Mouse (Mus musculus) ES-CJ7 (cell line): Measurements from ENCODE around the gene Tgm4.
A peak's percentile ranks its signal among the peaks of the same experiment; 100 is the strongest.

ENCODE experiments used
- DNase-seq: peaks from one replicate; pipeline ENCODE4 v3.0.0; 2011; ENCODE audit warnings: low read depth, low spot score

The Tgm4 gene

DNA sequence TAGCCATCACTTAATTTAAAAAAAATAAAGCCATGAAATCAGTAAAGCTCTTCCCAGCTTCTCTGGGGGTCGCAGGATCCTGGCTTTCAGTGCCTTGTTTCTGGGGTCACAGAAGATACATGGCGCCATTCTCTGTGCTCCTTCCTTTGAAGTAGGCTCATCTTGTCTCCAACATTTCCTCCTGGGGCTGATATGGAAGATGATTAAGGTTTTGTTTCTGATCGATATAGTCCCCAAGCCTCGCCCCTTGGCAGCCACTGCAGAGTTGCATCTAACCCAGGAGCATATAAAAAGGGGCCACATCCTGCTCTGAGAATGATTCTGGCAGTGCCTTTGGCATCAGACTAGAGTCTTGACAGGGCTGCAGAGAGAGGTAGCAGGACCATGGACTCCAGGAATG lies at the start of gene Tgm4:
TSS of gene Tgm4 (plus strand) at position 301 of the 400 bp plus-strand sequence.
- DNase-seq: no peak

DNA sequence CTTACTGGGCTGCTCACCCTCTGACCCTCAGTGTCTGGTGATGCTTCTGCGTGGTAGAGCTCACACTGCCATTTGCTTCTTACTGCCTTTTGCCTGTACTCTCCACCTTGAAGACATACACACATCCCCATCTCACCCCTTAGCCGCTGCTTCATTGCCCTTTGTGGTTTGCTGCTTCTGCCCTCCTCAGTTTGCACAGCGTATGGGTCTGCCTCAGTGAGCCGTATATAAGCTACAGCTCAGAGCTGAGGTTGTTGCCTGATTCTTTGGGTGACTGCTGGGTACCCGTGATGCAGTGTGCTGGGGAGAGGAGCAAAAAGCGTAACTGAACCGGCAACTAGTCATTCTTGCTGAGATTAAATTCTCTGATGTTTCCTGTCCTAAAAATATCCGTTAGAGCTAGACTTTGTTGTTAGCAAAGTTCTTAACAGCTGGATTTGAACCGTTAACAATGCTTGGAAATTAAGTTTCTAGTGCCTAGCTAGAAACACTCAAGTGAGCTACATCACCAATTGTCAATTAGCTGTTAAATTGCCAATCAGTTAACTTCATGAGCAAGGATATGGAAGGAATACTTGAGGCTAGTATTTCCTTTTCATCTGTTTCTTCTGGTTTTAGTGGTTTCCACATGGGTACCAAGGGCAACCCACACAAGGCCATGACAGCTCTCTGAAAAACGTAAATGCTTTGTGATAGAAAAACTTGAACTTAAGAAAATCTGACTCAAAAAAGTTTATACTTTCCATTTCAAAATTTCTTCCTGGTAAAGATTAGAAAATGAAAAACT lies 35.9 kb upstream of the Tgm4 start:
- no peak for DNase-seq

DNA sequence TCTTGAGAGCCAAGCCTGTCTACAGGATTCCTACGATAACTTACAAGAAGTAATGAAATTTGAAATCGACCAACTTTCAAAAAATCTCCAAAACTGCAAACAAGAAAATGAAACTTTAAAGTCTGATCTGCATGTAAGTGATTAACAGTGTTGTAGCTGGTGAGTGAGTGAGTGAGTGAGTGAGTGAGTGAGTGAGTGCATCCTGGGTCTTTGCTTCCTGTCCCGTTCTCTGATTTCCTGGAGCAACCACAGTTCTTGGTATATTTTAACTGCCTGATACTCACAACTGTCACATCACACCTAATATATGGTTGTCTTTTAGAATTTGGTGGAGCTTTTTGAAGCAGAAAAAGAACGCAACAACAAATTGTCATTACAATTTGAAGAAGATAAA lies 35.3 kb upstream of the Tgm4 start:
- DNase-seq: no peak

DNA sequence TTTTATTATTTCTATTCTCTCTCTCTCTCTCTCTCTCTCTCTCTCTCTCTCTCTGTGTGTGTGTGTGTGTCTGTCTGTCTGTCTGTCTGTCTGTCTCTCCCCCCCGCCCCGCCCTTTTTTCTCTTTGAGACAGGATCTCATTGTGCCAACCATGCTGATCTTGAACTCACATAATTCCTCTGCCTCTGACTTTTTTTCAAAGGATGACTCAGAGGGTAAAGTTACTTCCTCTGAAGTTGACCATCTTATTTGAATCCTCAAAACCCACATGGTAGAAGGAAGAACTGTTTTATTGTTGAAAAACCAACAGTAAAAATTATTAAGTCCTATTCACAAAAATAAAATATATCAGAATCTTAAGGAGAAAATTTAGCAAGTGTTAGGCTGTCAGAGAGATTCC lies 29.8 kb upstream of the Tgm4 start:
- DNase-seq: no peak

GRCm38 (mm10) chr9:123006071-123006470 lies 28.5 kb upstream of the Tgm4 start:
- DNase-seq: peak; percentile 40

DNA sequence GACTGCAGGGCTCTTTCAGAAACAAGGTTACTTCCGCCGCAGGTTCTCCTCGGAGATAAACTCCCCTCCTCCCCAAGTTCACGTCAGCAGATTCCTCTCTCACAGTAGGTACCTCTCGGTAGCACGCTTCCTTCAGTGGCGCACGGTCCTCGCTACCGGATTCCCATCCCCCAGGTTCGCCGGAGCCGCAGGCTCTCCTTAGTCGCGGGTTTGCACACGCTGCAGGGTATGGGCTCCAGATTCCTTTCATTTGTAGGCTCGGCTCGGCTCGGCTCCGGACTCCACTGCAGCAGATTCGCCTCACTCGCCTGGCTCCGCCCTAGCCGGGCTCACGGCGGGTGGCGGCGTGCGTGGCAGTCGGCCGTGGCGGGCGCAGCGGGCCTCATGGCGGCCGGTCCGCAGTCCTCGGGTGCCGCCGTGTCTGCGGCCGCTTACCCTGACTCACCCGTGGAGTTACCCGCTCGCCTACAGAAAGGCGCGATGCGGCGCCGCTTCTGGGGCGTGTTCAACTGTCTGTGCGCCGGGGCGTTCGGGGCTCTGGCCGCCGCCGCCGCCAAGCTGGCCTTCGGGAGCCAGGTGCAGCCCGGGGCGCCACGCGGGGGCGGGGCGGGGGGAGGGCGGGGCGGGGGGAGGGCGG lies 13.4 kb upstream of the Tgm4 start, which contains the start of gene Tmem42:
TSS of gene Tmem42 (plus strand) at position 332 of the 637 bp plus-strand sequence.
- DNase-seq: peak; percentile 76

GRCm38 (mm10) chr9:123021636-123022379 lies 12.7 kb upstream of the Tgm4 start:
- peak; percentile 57 for DNase-seq

GRCm38 (mm10) chr9:123024201-123024600 lies 10.3 kb upstream of the Tgm4 start:
- DNase-seq: no peak

DNA sequence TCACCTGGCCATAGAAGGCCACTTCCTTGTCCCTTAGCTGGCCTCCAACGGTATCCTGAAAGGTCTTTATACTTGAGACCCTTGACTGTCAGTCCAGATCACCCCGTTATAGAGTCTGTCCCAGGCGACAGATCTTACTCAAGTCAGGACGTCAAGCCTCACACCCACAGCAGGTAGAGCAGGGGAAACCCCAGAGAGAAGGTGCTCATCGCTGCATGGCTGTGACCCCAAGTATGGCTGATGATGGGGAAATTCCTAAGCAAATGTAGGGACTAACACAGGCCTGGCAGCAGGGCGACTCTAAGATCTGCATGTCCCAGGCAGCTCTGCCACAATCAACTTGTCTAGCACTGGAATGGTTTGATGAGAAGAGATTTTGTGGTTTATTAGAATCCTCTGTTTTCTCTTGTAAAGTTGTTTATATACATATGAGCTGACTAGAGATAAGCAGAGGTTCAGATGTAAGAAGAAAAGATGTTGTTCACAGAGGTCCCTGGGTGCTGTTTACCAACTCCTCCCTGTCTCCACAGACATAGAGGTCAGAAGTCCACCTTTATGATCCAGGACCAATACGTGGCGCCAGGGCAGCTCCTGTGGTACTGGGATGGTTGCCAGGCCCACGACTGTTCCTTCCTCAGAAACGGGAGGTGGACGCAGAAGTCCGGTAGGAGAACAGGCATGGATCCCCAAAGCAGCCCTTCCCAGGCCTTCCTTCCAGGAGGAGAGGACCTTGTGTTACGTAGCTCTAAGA lies 2.9 kb upstream of the Tgm4 start:
- no peak for DNase-seq

GRCm38 (mm10) chr9:123047665-123048064 lies 13.1 kb downstream of the Tgm4 start:
- no peak for DNase-seq

- DNase-seq: no peak
These were observed 24.3 kb downstream of the Tgm4 start for GRCm38 (mm10) chr9:123058724-123059292.

DNA sequence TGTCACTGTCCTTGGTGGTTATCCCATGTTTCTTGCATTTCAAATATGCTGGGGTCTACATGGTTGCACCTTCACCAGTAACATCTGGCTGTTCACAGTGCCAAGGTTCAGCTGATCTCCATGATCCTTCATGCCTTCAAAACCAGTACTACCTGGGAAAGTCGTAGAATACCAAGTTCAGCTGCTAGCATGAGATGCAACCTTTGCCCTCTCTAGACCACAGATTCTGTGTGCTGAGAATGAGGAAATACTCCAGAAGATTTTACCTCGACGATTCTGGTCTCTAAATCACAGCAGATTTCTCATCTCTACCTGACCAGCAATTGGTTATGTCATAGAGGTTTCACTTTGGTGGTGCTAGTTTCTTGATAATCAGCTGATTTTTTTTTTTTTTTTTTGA lies 25.6 kb downstream of the Tgm4 start:
- no peak for DNase-seq

GRCm38 (mm10) chr9:123079149-123079548 lies 44.6 kb downstream of the Tgm4 start:
- no peak for DNase-seq

DNA sequence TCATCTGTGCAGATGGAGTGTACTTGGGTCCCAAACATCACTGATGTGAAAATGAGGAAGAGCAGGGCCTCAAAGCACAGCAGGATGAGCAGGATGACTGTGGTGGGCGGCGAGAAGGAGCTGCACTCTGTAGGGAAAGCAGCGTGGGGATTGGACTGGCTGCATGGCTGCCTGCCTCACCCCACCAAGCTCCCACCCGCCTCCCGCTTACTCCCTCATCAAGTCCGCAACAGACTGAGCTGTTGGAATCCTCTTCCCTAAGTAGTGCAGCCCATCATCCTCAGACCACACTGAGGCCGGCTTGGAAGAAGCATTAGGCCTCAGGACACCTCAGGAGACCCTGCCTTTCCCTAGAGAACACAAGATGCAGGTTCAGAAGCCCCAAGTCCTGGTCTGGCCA lies 45.8 kb downstream of the Tgm4 start:
- DNase-seq: no peak

DNA sequence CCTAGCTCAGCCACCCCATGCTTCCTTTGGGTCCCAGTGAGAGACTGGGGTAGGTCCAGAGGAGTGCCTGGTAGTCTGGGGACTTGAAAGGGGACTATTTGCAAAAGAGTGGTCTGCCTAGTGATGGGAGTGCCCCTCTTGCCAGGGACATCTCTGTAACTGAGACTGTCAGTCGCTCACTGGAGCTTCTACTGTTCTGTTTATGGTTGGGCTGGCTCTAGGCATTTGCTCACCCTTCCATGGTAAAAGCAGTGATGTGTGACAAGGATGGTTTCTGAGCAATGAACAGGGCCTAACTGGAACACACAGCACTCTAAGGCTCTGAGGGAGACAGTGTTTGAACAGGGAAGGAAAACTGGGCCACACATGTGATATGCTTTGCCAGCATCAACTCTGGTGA lies 46.3 kb downstream of the Tgm4 start:
- no peak for DNase-seq

- no peak for DNase-seq
These were observed 50.8 kb downstream of the Tgm4 start for GRCm38 (mm10) chr9:123085373-123085772.

GRCm38 (mm10) chr9:123087558-123087957 lies 53.0 kb downstream of the Tgm4 start:
- no peak for DNase-seq

- no peak for DNase-seq
These were observed 56.3 kb downstream of the Tgm4 start for GRCm38 (mm10) chr9:123090844-123091243.

GRCm38 (mm10) chr9:123099631-123100455 lies 65.3 kb downstream of the Tgm4 start:
- no peak for DNase-seq

- no peak for DNase-seq
These were observed 68.9 kb downstream of the Tgm4 start for GRCm38 (mm10) chr9:123103425-123103824.

GRCm38 (mm10) chr9:123104362-123104761 lies 69.8 kb downstream of the Tgm4 start:
- no peak for DNase-seq
